14 mouse cellular contexts compared by ENCODE assay signal in genomic region chr2:14612705-14613104, GRCm38 (mm10). TPM values are rescaled to one million over a fixed set of nuclear protein-coding genes. Genes with fewer than 3 reads are reported as not detected.
"Had no signal": no experiment of that assay in that cellular context is flagged by ENCODE, and none has a peak within 500 bp of the region (broad histone marks: within the 10 kb centered on the region; RNA-seq: fewer than 3 reads in every experiment).

No protein-coding gene starts in this region.

- H3K36me3 ChIP-seq: liver, embryonic 12.5 days; midbrain, embryonic 13.5 days; midbrain, embryonic 15.5 days; neural tube, embryonic 12.5 days; stomach, embryonic 15.5 days had no signal

- H3K4me3 ChIP-seq: liver, embryonic 12.5 days; megakaryocyte, embryonic 14.5 days; midbrain, embryonic 13.5 days; midbrain, embryonic 15.5 days; neural tube, embryonic 12.5 days; stomach, embryonic 15.5 days had no signal

- H3K9me3 ChIP-seq: liver, embryonic 12.5 days; megakaryocyte, embryonic 14.5 days; midbrain, embryonic 13.5 days; midbrain, embryonic 15.5 days; neural tube, embryonic 12.5 days; stomach, embryonic 15.5 days had no signal

- H3K4me1 ChIP-seq: liver, embryonic 12.5 days; stomach, embryonic 15.5 days had no signal

- DNase-seq: right cerebral cortex, postnatal 14 days; thymus, adult 2 months; thymus, postnatal 25 days; thymus, postnatal 4 days had no signal

- H3K9ac ChIP-seq: liver, embryonic 12.5 days; liver, embryonic 14.5 days; midbrain, embryonic 13.5 days; midbrain, embryonic 15.5 days; neural tube, embryonic 12.5 days; stomach, embryonic 15.5 days had no signal

- H3K27ac ChIP-seq: liver, embryonic 12.5 days; liver, embryonic 14.5 days; macrophage; midbrain, embryonic 13.5 days; midbrain, embryonic 15.5 days; neural tube, embryonic 12.5 days; stomach, embryonic 15.5 days; stomach, postnatal 0 days had no signal

- ATAC-seq: liver, embryonic 12.5 days; midbrain, embryonic 13.5 days; midbrain, embryonic 15.5 days had no signal

- H3K27me3 ChIP-seq: liver, embryonic 12.5 days; megakaryocyte, embryonic 14.5 days; midbrain, embryonic 13.5 days; midbrain, embryonic 15.5 days; neural tube, embryonic 12.5 days; stomach, embryonic 15.5 days had no signal

- H3K4me2 ChIP-seq: liver, embryonic 12.5 days; midbrain, embryonic 11.5 days; midbrain, embryonic 13.5 days; midbrain, embryonic 15.5 days; neural tube, embryonic 12.5 days; stomach, embryonic 15.5 days had no signal

RNA-seq across cellular contexts. Expression of gene Cacnb2, which starts 9.8 kb away (rescaled TPM):
- polyA plus RNA-seq: macrophage had no signal
